Mouse (Mus musculus) CH12.LX (cell line): ENCODE results near the gene Zscan5b. TPM values are rescaled to one million over a fixed set of nuclear protein-coding genes. Genes with fewer than 3 reads are reported as not detected.

Experiments used
- DNase-seq: peaks from one replicate; pipeline ENCODE4 v3.0.0-alpha.2; 2013; ENCODE audit errors: extremely low read depth
- H3K27ac ChIP-seq: 2 replicates; pipeline ENCODE4 v1.5.1; 2012; ENCODE audit warnings: low read depth, mild to moderate bottlenecking, control low read depth, moderate library complexity; ENCODE audit not compliant: insufficient read depth
- H3K27me3 ChIP-seq: replicated peaks from 2 replicates; pipeline ENCODE3; 2012; ENCODE audit warnings: inconsistent platforms
- H3K36me3 ChIP-seq, 2 experiments: replicated peaks in 1 of 2; 2 replicates each; pipeline versions ENCODE3 to v1.6.1; 2012; ENCODE audit warnings: inconsistent platforms in 1 of 2, low read length in 1 of 2, mild to moderate bottlenecking in 1 of 2, mixed read lengths in 1 of 2, moderate library complexity in 1 of 2; ENCODE audit not compliant: control insufficient read depth in 1 of 2, insufficient read depth in 1 of 2
- H3K4me1 ChIP-seq, 2 experiments: 2 replicates each; pipeline ENCODE4 v1.6.1; 2012; ENCODE audit warnings: inconsistent platforms in 1 of 2, moderate library complexity in 1 of 2; ENCODE audit not compliant: insufficient read depth in 2 of 2, control insufficient read depth in 1 of 2
- H3K4me2 ChIP-seq: 2 replicates; pipeline ENCODE4 v1.6.1; 2012; ENCODE audit warnings: low read depth, mild to moderate bottlenecking, control low read depth; ENCODE audit not compliant: poor library complexity, insufficient read depth, severe bottlenecking
- H3K4me3 ChIP-seq, 3 experiments: fragments of 150-350 bp in 1 of 3; sonication (generic) in 1 of 3; replicated peaks in 1 of 3; 2 replicates each; pipeline versions ENCODE3 to v1.5.1; 2011 to 2012; ENCODE audit warnings: low read depth in 2 of 3, low read length in 2 of 3, mild to moderate bottlenecking in 2 of 3, moderate library complexity in 2 of 3, control low read depth in 1 of 3, improper control_type of control experiment in 1 of 3, inconsistent platforms in 1 of 3, mixed read lengths in 1 of 3; ENCODE audit not compliant: poor library complexity in 1 of 3
- H3K79me2 ChIP-seq: replicated peaks from 2 replicates; pipeline ENCODE4 v1.6.1; 2012; ENCODE audit warnings: mild to moderate bottlenecking, moderate library complexity; ENCODE audit not compliant: control insufficient read depth, poor library complexity, insufficient read depth, severe bottlenecking; ENCODE audit errors: extremely low read depth
- H3K9ac ChIP-seq: 2 replicates; pipeline ENCODE4 v1.6.1; 2012; ENCODE audit warnings: low read depth, mild to moderate bottlenecking, control low read depth, moderate library complexity; ENCODE audit not compliant: insufficient read depth
- H3K9me3 ChIP-seq: replicated peaks from 2 replicates; pipeline ENCODE3; 2012; ENCODE audit warnings: low read length, inconsistent platforms, mixed read lengths
- BHLHE40 ChIP-seq: IDR thresholded peaks from 2 replicates; pipeline ENCODE4 v1.6.1; 2011; ENCODE audit warnings: mild to moderate bottlenecking, low read depth, low read length, improper control_type of control experiment
- CHD1 ChIP-seq: IDR thresholded peaks from 2 replicates; pipeline ENCODE4 v1.6.1; 2012; ENCODE audit warnings: low read depth, low read length, improper control_type of control experiment, inconsistent platforms
- CHD2 ChIP-seq: IDR thresholded peaks from 2 replicates; pipeline ENCODE4 v1.6.1; 2011; ENCODE audit warnings: low read length, improper control_type of control experiment
- CTCF ChIP-seq, 2 experiments: IDR thresholded peaks in 1 of 2; conservative IDR thresholded peaks in 1 of 2; 2 replicates each; pipeline ENCODE4 v1.5.1; 2011 to 2012; ENCODE audit warnings: low read depth in 2 of 2, low read length in 2 of 2, improper control_type of control experiment in 1 of 2, inconsistent platforms in 1 of 2, mild to moderate bottlenecking in 1 of 2, moderate library complexity in 1 of 2
- E2F4 ChIP-seq: IDR thresholded peaks from 2 replicates; pipeline ENCODE4 v1.6.1; 2011; ENCODE audit warnings: low read depth, low read length, improper control_type of control experiment; ENCODE audit not compliant: insufficient replicate concordance
- ELF1 ChIP-seq: IDR thresholded peaks from 2 replicates; pipeline ENCODE4 v1.6.1; 2014; ENCODE audit warnings: low read depth, mild to moderate bottlenecking, inconsistent platforms, low read length, improper control_type of control experiment
- EP300 ChIP-seq: IDR thresholded peaks from 2 replicates; pipeline ENCODE4 v1.6.1; 2011; ENCODE audit warnings: low read length, improper control_type of control experiment
- ETS1 ChIP-seq: conservative IDR thresholded peaks from 2 replicates; pipeline ENCODE4 v1.6.1; 2012; ENCODE audit warnings: low read depth, mild to moderate bottlenecking, inconsistent platforms, low read length, improper control_type of control experiment, moderate library complexity
- GABPA ChIP-seq: IDR thresholded peaks from 2 replicates; pipeline ENCODE4 v1.6.1; 2012; ENCODE audit warnings: low read depth, low read length, improper control_type of control experiment, inconsistent platforms; ENCODE audit not compliant: insufficient replicate concordance
- HCFC1 ChIP-seq: IDR thresholded peaks from 2 replicates; pipeline ENCODE4 v1.6.1; 2012; ENCODE audit warnings: low read depth, mild to moderate bottlenecking, inconsistent platforms, low read length, improper control_type of control experiment
- IRF4 ChIP-seq: IDR thresholded peaks from 2 replicates; pipeline ENCODE4 v1.6.1; 2014; ENCODE audit warnings: low read depth, mild to moderate bottlenecking, inconsistent platforms, low read length, improper control_type of control experiment
- JUN ChIP-seq: IDR thresholded peaks from 2 replicates; pipeline ENCODE4 v1.6.1; 2011; ENCODE audit warnings: low read depth, mild to moderate bottlenecking, low read length, improper control_type of control experiment, moderate library complexity; ENCODE audit not compliant: insufficient read depth
- JUND ChIP-seq: conservative IDR thresholded peaks from 2 replicates; pipeline ENCODE4 v1.6.1; 2011; ENCODE audit warnings: low read depth, low read length, improper control_type of control experiment
- KAT2A ChIP-seq: IDR thresholded peaks from 2 replicates; pipeline ENCODE4 v1.6.1; 2012; ENCODE audit warnings: low read length, improper control_type of control experiment, inconsistent platforms; ENCODE audit not compliant: insufficient replicate concordance
- MAFK ChIP-seq: IDR thresholded peaks from 2 replicates; pipeline ENCODE4 v1.6.1; 2011; ENCODE audit warnings: low read length, improper control_type of control experiment; ENCODE audit not compliant: insufficient replicate concordance
- MAZ ChIP-seq: IDR thresholded peaks from 2 replicates; pipeline ENCODE4 v1.6.1; 2012; ENCODE audit warnings: low read depth, mild to moderate bottlenecking, inconsistent platforms, low read length, improper control_type of control experiment, moderate library complexity
- MEF2A ChIP-seq: IDR thresholded peaks from 2 replicates; pipeline ENCODE4 v1.6.1; 2014; ENCODE audit warnings: low read depth, mild to moderate bottlenecking, inconsistent platforms, low read length, improper control_type of control experiment, borderline replicate concordance
- MXI1 ChIP-seq: IDR thresholded peaks from 2 replicates; pipeline ENCODE4 v1.6.1; 2011; ENCODE audit warnings: mild to moderate bottlenecking, low read depth, low read length, improper control_type of control experiment
- NRF1 ChIP-seq: IDR thresholded peaks from 2 replicates; pipeline ENCODE4 v1.6.1; 2014; ENCODE audit warnings: low read depth, mild to moderate bottlenecking, inconsistent platforms, low read length, improper control_type of control experiment, moderate library complexity
- PAX5 ChIP-seq: IDR thresholded peaks from 2 replicates; pipeline ENCODE4 v1.6.1; 2012; ENCODE audit warnings: low read length, inconsistent platforms, mixed read lengths
- POLR2A ChIP-seq: IDR thresholded peaks from 2 replicates; pipeline ENCODE4 v1.6.1; 2011; ENCODE audit warnings: low read depth, mild to moderate bottlenecking, improper control_type of control experiment, low read length
- POLR2AphosphoS2 ChIP-seq: IDR thresholded peaks from 2 replicates; pipeline ENCODE4 v1.6.1; 2011; ENCODE audit warnings: low read depth, low read length, improper control_type of control experiment
- RCOR1 ChIP-seq: conservative IDR thresholded peaks from 2 replicates; pipeline ENCODE4 v1.6.1; 2012; ENCODE audit warnings: low read depth, mild to moderate bottlenecking, inconsistent platforms, low read length, improper control_type of control experiment
- SMC3 ChIP-seq: IDR thresholded peaks from 2 replicates; pipeline ENCODE4 v1.6.1; 2011; ENCODE audit warnings: low read depth, low read length, improper control_type of control experiment
- TBP ChIP-seq: conservative IDR thresholded peaks from 2 replicates; pipeline ENCODE4 v1.6.1; 2011; ENCODE audit warnings: low read depth, low read length, improper control_type of control experiment
- TCF12 ChIP-seq: IDR thresholded peaks from 2 replicates; pipeline ENCODE4 v1.6.1; 2014; ENCODE audit warnings: low read depth, mild to moderate bottlenecking, inconsistent platforms, low read length, improper control_type of control experiment
- UBTF ChIP-seq: IDR thresholded peaks from 2 replicates; pipeline ENCODE4 v1.6.1; 2012; ENCODE audit warnings: low read depth, mild to moderate bottlenecking, inconsistent platforms, low read length, improper control_type of control experiment, moderate library complexity
- USF1 ChIP-seq: IDR thresholded peaks from 2 replicates; pipeline ENCODE4 v1.6.1; 2014; ENCODE audit warnings: low read depth, mild to moderate bottlenecking, inconsistent platforms, low read length, improper control_type of control experiment
- USF2 ChIP-seq: conservative IDR thresholded peaks from 2 replicates; pipeline ENCODE4 v1.6.1; 2011; ENCODE audit warnings: low read depth, low read length, improper control_type of control experiment
- ZC3H11A ChIP-seq: IDR thresholded peaks from 2 replicates; pipeline ENCODE4 v1.6.1; 2012; ENCODE audit warnings: low read depth, mild to moderate bottlenecking, inconsistent platforms, low read length, improper control_type of control experiment
- ZKSCAN1 ChIP-seq: IDR thresholded peaks from 2 replicates; pipeline ENCODE4 v1.6.1; 2012; ENCODE audit warnings: low read depth, inconsistent platforms, low read length, improper control_type of control experiment, borderline replicate concordance
- ZMIZ1 ChIP-seq: IDR thresholded peaks from 2 replicates; pipeline ENCODE4 v1.6.1; 2012; ENCODE audit warnings: low read depth, mild to moderate bottlenecking, inconsistent platforms, low read length, improper control_type of control experiment
- ZNF384 ChIP-seq: IDR thresholded peaks from 2 replicates; pipeline ENCODE4 v1.6.1; 2012; ENCODE audit warnings: low read depth, low read length, improper control_type of control experiment, inconsistent platforms
- dilution Hi-C: fragments of 300-500 bp; cut with MboI; formaldehyde crosslinking; loops from 2 replicates; pipeline ENCODE4 v1.14.3; 2020; ENCODE audit warnings: low sequenced_read_pairs; ENCODE audit not compliant: extremely low pct_unique_long_range_greater_than_20kb, extremely low pct_ligation_motif_present
- in situ Hi-C: fragments of 300-500 bp; cut with MboI; formaldehyde crosslinking; loops from 3 replicates; pipeline ENCODE4 v1.14.3; 2019; ENCODE audit warnings: low sequenced_read_pairs, low pct_ligation_motif_present, low pct_unique_long_range_greater_than_20kb, mixed read lengths
- polyA plus RNA-seq: library from polyadenylated mRNA; unstranded; fragments of >175 nt; gene quantifications from 2 replicates; pipeline ENCODE4 v1.2.1, GENCODE M21; 2012; ENCODE audit warnings: low read depth; ENCODE audit not compliant: insufficient read length
- total RNA-seq, 2 experiments: library from RNA; depleted of rRNA; stranded (reverse); fragments of 300-350 nt in 1 of 2; fragments of >200 nt in 1 of 2; gene quantifications; 2 replicates each; pipeline ENCODE4 v1.2.3; 2012 to 2014

Zscan5b gene
- total and polyA plus RNA-seq, 3 experiments, result not detected

DNA sequence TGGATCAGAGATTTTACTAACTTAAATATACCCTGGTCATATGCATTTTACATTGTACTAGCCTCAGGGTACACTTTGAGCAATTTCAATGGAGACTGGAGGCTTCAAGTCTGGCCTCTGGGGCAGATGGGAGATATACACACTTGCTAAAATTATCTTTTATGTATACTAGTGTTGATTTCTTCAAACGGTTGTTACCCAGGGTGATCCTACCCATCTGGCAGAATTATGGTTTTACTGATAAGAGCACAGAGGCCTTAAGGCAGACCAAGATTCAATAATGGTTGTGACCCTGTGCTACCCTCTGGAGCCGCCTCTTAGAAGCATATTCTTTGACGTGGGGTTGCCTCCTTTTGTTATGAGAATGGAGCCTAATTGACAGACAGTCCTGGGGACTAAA is 55.8 kb downstream of the Zscan5b start:
- no peak for DNase-seq
- no peak for TF ChIP-seq EP300
- H3K9me3 ChIP-seq, result no peaks in the 10 kb centered on the region
- no peak overlapping the region for H3K27ac ChIP-seq
- H3K27me3 ChIP-seq, result peaks cover 3% of the 10 kb centered on the region
- no peaks in the 10 kb centered on the region; the same call in 1 of the 2 replicates for H3K79me2 ChIP-seq
- no peak overlapping the region for H3K4me3 ChIP-seq
- in situ Hi-C loops, result loop anchor here (25.0 kb wide), 1 partner anchor 109 kb away; the partner anchor contains the start of genes Smim17 and Zfp28
- dilution Hi-C loops, result no loop called here
- no peak overlapping the region for H3K4me2 ChIP-seq
- no peak overlapping the region for H3K9ac ChIP-seq
- H3K36me3 ChIP-seq, result peaks cover 0 to 5% of the 10 kb centered on the region in 2 experiments
- H3K4me1 ChIP-seq, result no peaks in the 10 kb centered on the region

DNA sequence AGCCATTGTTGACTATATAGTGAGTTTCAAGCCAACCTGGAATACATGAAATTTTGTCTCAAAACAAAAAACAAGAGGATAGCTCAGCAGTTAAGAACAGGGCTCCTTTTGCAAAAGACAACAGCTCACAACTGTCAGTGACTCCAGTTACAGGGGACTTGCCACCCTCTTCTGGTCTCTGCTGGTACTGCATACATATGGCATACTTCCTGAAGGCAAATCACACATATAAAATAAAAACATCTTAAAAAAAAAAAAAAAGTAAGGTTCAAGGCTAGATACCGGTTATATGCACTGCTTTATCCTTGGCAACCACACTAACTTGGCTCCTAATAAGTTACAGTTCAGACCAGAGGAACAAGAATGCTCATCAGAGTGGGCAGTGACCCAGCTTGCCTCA is 60.7 kb downstream of the Zscan5b start:
- peak; percentile 85 for DNase-seq
- no peak overlapping the region for H3K27ac ChIP-seq
- in situ Hi-C loops, result loop anchor here (25.0 kb wide), 1 partner anchor 105 kb away; the partner anchor contains the start of genes Smim17 and Zfp28
- dilution Hi-C loops, result no loop called here
- peaks cover 0 to 5% of the 10 kb centered on the region in 2 experiments for H3K36me3 ChIP-seq
- no peaks in the 10 kb centered on the region; the same call in 1 of the 2 replicates for H3K79me2 ChIP-seq
- no peaks in the 10 kb centered on the region for H3K9me3 ChIP-seq
- peak overlapping the region; percentile 66 to 84 (median 72) for H3K4me3 ChIP-seq
- H3K4me1 ChIP-seq, result peaks cover 11 to 25% of the 10 kb centered on the region in 2 experiments; a peak in 3 of 4 replicates
- peak overlapping the region; percentile 72 for H3K4me2 ChIP-seq
- peak overlapping the region; percentile 72 for H3K9ac ChIP-seq
- no peaks in the 10 kb centered on the region for H3K27me3 ChIP-seq
- no peak for TF ChIP-seq EP300
- TF ChIP-seq MEF2A, result no peak
- TF ChIP-seq ZC3H11A, result no peak
- no peak for TF ChIP-seq JUN
- no peak for TF ChIP-seq MAZ
- TF ChIP-seq ZKSCAN1, result no peak
- peak; percentile 56 for TF ChIP-seq SMC3
- no peak for TF ChIP-seq TBP
- no peak for TF ChIP-seq PAX5
- TF ChIP-seq CHD2, result no peak
- TF ChIP-seq UBTF, result no peak
- no peak for TF ChIP-seq E2F4
- no peak for TF ChIP-seq KAT2A
- no peak for TF ChIP-seq MAFK
- TF ChIP-seq CHD1, result no peak
- TF ChIP-seq BHLHE40, result no peak
- TF ChIP-seq ZNF384, result peak; percentile 61
- TF ChIP-seq POLR2A, result no peak
- TF ChIP-seq MXI1, result no peak
- TF ChIP-seq TCF12, result no peak
- peak; percentile 75 to 84 for TF ChIP-seq CTCF (conservative IDR thresholded peaks at IDR 0.05 in 1 of 2, IDR thresholded peaks at IDR 0.05 in 1 of 2; ENCODE audit: low read depth in 2 of 2, low read length in 2 of 2)
- no peak for TF ChIP-seq POLR2AphosphoS2
- no peak for TF ChIP-seq ETS1
- TF ChIP-seq HCFC1, result peak; percentile 30
- TF ChIP-seq ZMIZ1, result no peak
- no peak; the same call in 1 of the 2 replicates for TF ChIP-seq JUND
- peak; percentile 50; the same call in 1 of the 2 replicates for TF ChIP-seq ELF1
- no peak for TF ChIP-seq NRF1
- TF ChIP-seq USF1, result no peak
- peak; percentile 32; the same call in 1 of the 2 replicates for TF ChIP-seq IRF4
- no peak for TF ChIP-seq GABPA
- TF ChIP-seq RCOR1, result no peak
- TF ChIP-seq USF2, result no peak
